Mouse (Mus musculus) heart, embryonic 14.5 days (tissue): ENCODE data around the gene Bahcc1. TPM values are rescaled to one million over a fixed set of nuclear protein-coding genes. Genes with fewer than 3 reads are reported as not detected.

ENCODE experiments used
- ATAC-seq: fragments of 200-750 bp; cut with Nextera tagmentation; 2 replicates; pipeline ENCODE4 v1.8.0; 2017; ENCODE audit warnings: low read depth, moderate TSS enrichment; ENCODE audit not compliant: insufficient number of reproducible peaks, insufficient read depth, low FRiP score
- H3K27ac ChIP-seq, 2 experiments: fragments of 200-500 bp in 1 of 2; fragments of 300-500 bp in 1 of 2; sonication (generic) in 1 of 2; replicated peaks in 1 of 2; 2 replicates each; pipeline ENCODE4 v1.5.1; 2012 to 2014; ENCODE audit warnings: low read depth in 2 of 2, low read length in 2 of 2, control low read depth in 1 of 2, mild to moderate bottlenecking in 1 of 2, mixed read lengths in 1 of 2; ENCODE audit not compliant: control insufficient read depth in 1 of 2, insufficient read depth in 1 of 2
- H3K27me3 ChIP-seq: fragments of 300-500 bp; sonication (generic); 2 replicates; pipeline ENCODE4 v1.6.1; 2014; ENCODE audit warnings: mild to moderate bottlenecking, low read length, control low read depth; ENCODE audit not compliant: control insufficient read depth, insufficient read depth
- H3K36me3 ChIP-seq: fragments of 300-500 bp; sonication (generic); 2 replicates; pipeline ENCODE4 v1.6.1; 2014; ENCODE audit warnings: mild to moderate bottlenecking, control low read depth, low read length, mixed read lengths; ENCODE audit not compliant: control insufficient read depth, insufficient read depth
- H3K4me1 ChIP-seq, 2 experiments: fragments of 200-500 bp in 1 of 2; fragments of 300-500 bp in 1 of 2; sonication (generic) in 1 of 2; 2 replicates each; pipeline ENCODE4 v1.6.1; 2012 to 2014; ENCODE audit warnings: low read length in 2 of 2, control low read depth in 1 of 2, mixed read lengths in 1 of 2; ENCODE audit not compliant: control insufficient read depth in 2 of 2, insufficient read depth in 2 of 2
- H3K4me2 ChIP-seq: fragments of 300-500 bp; sonication (generic); 2 replicates; pipeline ENCODE4 v1.6.1; 2014; ENCODE audit warnings: mild to moderate bottlenecking, low read length
- H3K4me3 ChIP-seq, 2 experiments: fragments of 200-500 bp in 1 of 2; fragments of 300-500 bp in 1 of 2; sonication (generic) in 1 of 2; 2 replicates each; pipeline ENCODE4 v1.5.1; 2012 to 2014; ENCODE audit warnings: low read length in 2 of 2, mild to moderate bottlenecking in 2 of 2, control low read depth in 1 of 2, low read depth in 1 of 2, moderate library complexity in 1 of 2; ENCODE audit not compliant: control insufficient read depth in 1 of 2, insufficient read depth in 1 of 2
- H3K9ac ChIP-seq: fragments of 300-500 bp; sonication (generic); 2 replicates; pipeline ENCODE4 v1.6.1; 2014; ENCODE audit warnings: mild to moderate bottlenecking, low read length
- H3K9me3 ChIP-seq: fragments of 300-500 bp; sonication (generic); 2 replicates; pipeline ENCODE4 v1.6.1; 2016; ENCODE audit warnings: low read length, control low read depth; ENCODE audit not compliant: control insufficient read depth
- WGBS: fragments of 180-500 bp; shearing (Covaris S2); extraction: QIAGEN DNeasy Blood & Tissue Kit; methylation state at CpG from one replicate; pipeline ENCODE4 v1.1.7; 2014; 5-methylcytosine and 5-hydroxymethylcytosine counted together
- polyA plus RNA-seq: library from polyadenylated mRNA; unstranded; fragments of >200 nt; fragmentation: Nextera tagmentation; extraction: Ambion mirVana; gene quantifications from 2 replicates; pipeline ENCODE4 v1.2.1, GENCODE M21; 2014

The Bahcc1 gene
- polyA plus RNA-seq, result 8.8 and 9.1 TPM in 2 replicates

DNA sequence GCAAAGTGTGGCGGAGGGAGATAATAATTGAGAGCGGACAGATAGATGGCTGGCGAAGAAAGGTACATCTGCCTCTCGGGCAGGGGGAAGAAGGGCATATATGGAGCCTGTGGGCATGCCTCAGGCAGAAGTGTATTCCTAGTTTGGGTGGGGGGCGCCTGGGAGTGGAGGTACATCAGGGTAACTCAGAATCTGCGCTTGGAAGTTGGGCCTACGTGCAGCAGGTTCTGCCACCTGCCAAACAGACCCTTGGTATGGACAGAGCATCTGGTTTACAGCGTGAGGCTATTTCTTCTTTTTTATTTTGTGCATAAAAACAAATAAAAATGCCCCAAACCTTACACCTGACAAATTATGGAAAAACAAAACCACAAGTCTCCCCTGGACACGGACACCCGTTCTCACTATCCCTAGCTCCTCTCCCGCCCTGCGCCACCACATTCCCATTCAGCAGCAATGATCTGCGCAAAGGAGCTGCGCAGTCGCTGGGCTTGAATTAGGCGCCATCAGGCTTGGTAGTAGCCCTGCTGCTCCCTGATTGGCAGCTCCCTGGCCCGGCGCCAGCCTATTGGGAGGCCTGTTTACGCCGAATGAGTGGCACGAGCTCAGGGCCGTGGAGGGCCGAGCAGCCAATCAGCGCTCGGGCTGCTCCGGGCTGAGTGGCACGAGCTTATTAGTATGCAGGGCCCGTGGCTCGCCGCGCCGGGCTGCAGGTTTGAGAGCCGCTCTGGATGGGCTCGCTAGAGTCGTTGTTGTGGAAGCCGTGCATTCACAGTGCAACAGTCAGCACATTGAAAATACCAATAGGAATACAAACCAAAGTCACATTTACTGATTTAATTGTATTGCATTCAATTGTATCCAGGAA is at the start of gene Bahcc1:
Bahcc1 (plus strand) TSS at position 718 of the 868 bp plus-strand sequence.
- ATAC-seq, result peak; percentile 86
- Histone ChIP-seq H3K9ac (peak within 1 kb of the TSS; percentile 100), H3K36me3 (no peaks in the 10 kb centered on the region), H3K9me3 (no peaks in the 10 kb centered on the region), H3K4me2 (peak within 1 kb of the TSS; percentile 99), H3K4me3 (peak within 1 kb of the TSS; percentile 73 to 93), H3K27me3 (no peaks in the 10 kb centered on the region), H3K27ac (peak within 1 kb of the TSS; percentile 81 to 89), H3K4me1 (peaks cover 22 to 30% of the 10 kb centered on the region in 2 experiments)
- WGBS, result 2% methylated on average over 36 of the region's 36 CpGs

DNA sequence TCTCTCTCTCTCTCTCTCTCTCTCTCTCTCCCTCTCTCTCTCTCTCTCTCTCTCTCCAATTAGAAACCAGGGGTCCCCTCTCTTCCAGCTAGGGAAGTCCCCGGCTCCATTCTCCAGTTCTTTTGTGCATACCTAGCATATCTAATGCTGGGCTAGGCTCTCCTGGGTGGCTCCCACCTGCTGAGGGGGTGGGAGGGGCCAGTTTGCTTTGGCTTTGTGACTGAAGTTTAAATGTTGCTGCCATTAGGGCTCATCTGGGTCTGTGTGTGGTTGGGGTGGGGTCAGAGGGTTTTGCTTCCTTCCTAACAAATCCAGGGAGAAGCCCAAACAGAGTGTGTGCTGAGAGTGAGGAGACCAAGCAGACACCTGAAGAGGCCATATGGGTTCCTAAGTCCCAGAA is 49.6 kb upstream of the Bahcc1 start:
- no peak for ATAC-seq
- WGBS, result 38% methylated on average over 1 of the region's 1 CpGs
- Histone ChIP-seq H3K4me1 (peaks cover 26 to 47% of the 10 kb centered on the region in 2 experiments), H3K27me3 (no peaks in the 10 kb centered on the region), H3K4me2 (no peak overlapping the region), H3K27ac (no peak overlapping the region), H3K4me3 (no peak overlapping the region), H3K36me3 (peaks cover 8% of the 10 kb centered on the region; the same call in 1 of the 2 replicates), H3K9me3 (no peaks in the 10 kb centered on the region), H3K9ac (no peak overlapping the region)

- Histone ChIP-seq H3K27ac (peak overlapping the region in 1 of 2 experiments; percentile 94; a peak in 1 of 4 replicates), H3K4me3 (no peak overlapping the region), H3K9ac (peak overlapping the region; percentile 98; the same call in 1 of the 2 replicates), H3K4me2 (peak overlapping the region; percentile 94; the same call in 1 of the 2 replicates), H3K4me1 (peaks cover 26 to 47% of the 10 kb centered on the region in 2 experiments), H3K27me3 (no peaks in the 10 kb centered on the region), H3K9me3 (no peaks in the 10 kb centered on the region), H3K36me3 (peaks cover 11% of the 10 kb centered on the region; the same call in 1 of the 2 replicates)
- ATAC-seq, result no peak
- 38% methylated on average over 11 of the region's 11 CpGs for whole genome bisulfite sequencing
These were observed 49.0 kb upstream of the Bahcc1 start for GRCm38 (mm10) chr11:120183708-120184107.

GRCm38 (mm10) chr11:120184371-120185315 is 48.1 kb upstream of the Bahcc1 start:
- peaks cover 26 to 47% of the 10 kb centered on the region in 2 experiments for H3K4me1 ChIP-seq
- H3K9me3 ChIP-seq, result no peaks in the 10 kb centered on the region
- peak overlapping the region; percentile 98 for H3K9ac ChIP-seq
- peak overlapping the region; percentile 77 to 94 for H3K27ac ChIP-seq
- peak overlapping the region; percentile 46 to 85 for H3K4me3 ChIP-seq
- peak overlapping the region; percentile 94 for H3K4me2 ChIP-seq
- 10% methylated on average over 16 of the region's 16 CpGs for WGBS
- H3K27me3 ChIP-seq, result no peaks in the 10 kb centered on the region
- peak; percentile 51 for ATAC-seq
- H3K36me3 ChIP-seq, result peaks cover 11% of the 10 kb centered on the region; the same call in 1 of the 2 replicates

DNA sequence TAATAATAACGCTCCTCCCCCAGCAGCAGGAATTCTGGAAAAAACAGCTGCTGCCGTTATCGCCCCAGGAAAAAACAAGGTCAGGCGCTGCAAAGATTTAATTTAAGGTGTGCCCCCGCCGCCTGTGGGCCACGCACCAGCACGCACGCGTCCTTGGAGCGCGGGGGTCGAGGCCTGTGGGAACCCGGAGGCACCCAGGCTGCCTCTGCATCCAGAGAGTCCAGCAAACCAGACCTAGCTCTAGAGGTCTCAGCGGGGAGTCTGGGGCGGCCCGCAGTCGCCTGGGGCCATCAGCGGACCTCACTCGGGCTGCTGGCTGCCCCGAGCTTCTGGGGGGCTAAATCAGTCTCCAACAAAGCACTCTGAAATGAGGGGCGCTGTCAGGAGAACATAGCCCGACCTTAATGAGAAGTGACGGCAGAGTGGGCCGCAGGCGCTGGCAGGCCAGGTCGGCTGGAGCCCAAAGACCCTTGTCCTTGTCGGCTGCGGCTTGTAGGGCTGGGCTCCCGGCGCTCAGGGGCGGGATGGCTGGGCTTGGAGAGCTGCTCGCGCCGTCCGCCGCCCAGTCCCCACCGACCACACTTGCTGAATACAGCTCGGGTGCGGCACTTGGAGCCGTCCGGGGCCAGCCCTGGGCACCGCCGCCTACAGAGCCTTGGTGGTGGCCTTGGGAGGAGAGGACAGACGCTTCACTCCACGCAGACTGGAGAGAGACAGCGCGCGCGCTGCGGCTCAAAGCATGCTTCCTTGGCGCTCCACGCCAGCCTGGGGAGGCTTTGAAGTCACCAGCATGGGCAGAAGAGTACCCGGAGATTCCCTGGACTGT is 47.2 kb upstream of the Bahcc1 start:
- Histone ChIP-seq H3K4me3 (peak overlapping the region; percentile 46 to 85), H3K9ac (peak overlapping the region; percentile 98), H3K27me3 (no peaks in the 10 kb centered on the region), H3K27ac (peak overlapping the region; percentile 77 to 94), H3K4me2 (peak overlapping the region; percentile 94), H3K9me3 (no peaks in the 10 kb centered on the region), H3K4me1 (peaks cover 27 to 51% of the 10 kb centered on the region in 2 experiments), H3K36me3 (peaks cover 11% of the 10 kb centered on the region; the same call in 1 of the 2 replicates)
- 2% methylated on average over 54 of the region's 54 CpGs for WGBS
- no peak for ATAC-seq

GRCm38 (mm10) chr11:120186145-120186740 is 46.5 kb upstream of the Bahcc1 start:
- Histone ChIP-seq H3K4me2 (peak overlapping the region; percentile 94), H3K36me3 (peaks cover 11% of the 10 kb centered on the region; the same call in 1 of the 2 replicates), H3K4me1 (peaks cover 34 to 58% of the 10 kb centered on the region in 2 experiments)

More at GRCm38 (mm10) chr11:120186145-120186740, 46.5 kb upstream of the Bahcc1 start:
- 14% methylated on average over 18 of the region's 18 CpGs for whole genome bisulfite sequencing
- H3K27ac ChIP-seq, result peak overlapping the region; percentile 77 to 97
- H3K27me3 ChIP-seq, result no peaks in the 10 kb centered on the region
- H3K9me3 ChIP-seq, result no peaks in the 10 kb centered on the region
- ATAC-seq, result no peak
- peak overlapping the region; percentile 98 for H3K9ac ChIP-seq
- H3K4me3 ChIP-seq, result peak overlapping the region; percentile 73 to 85
